Mouse (Mus musculus) stomach, postnatal 0 days (tissue): ENCODE results near the gene Bhlhe40. TPM values are rescaled to one million over a fixed set of nuclear protein-coding genes. Genes with fewer than 3 reads are reported as not detected.

Source experiments
- ATAC-seq: fragments of 200-750 bp; cut with Nextera tagmentation; 2 replicates; pipeline ENCODE4 v1.8.0; 2017; ENCODE audit not compliant: low FRiP score, low TSS enrichment
- DNase-seq: peaks from one replicate; pipeline ENCODE4 v3.0.0-alpha.2; 2016; ENCODE audit warnings: low spot score
- H3K27ac ChIP-seq: fragments of 300-500 bp; sonication (generic); replicated peaks from 2 replicates; pipeline ENCODE4 v1.5.1; 2014; ENCODE audit warnings: mild to moderate bottlenecking, control low read depth
- H3K27me3 ChIP-seq: fragments of 300-500 bp; sonication (generic); 2 replicates; pipeline ENCODE4 v1.6.1; 2014; ENCODE audit warnings: low read length; ENCODE audit not compliant: control insufficient read depth, insufficient read depth
- H3K36me3 ChIP-seq: fragments of 300-500 bp; sonication (generic); 2 replicates; pipeline ENCODE4 v1.6.1; 2014; ENCODE audit warnings: low read length, mixed read lengths; ENCODE audit not compliant: control insufficient read depth, insufficient read depth
- H3K4me1 ChIP-seq: fragments of 300-500 bp; sonication (generic); replicated peaks from 2 replicates; pipeline ENCODE4 v1.6.1; 2014; ENCODE audit warnings: antibody characterized with exemption; ENCODE audit not compliant: control insufficient read depth, insufficient read depth
- H3K4me2 ChIP-seq: fragments of 300-500 bp; sonication (generic); replicated peaks from 2 replicates; pipeline ENCODE4 v1.6.1; 2014; ENCODE audit warnings: low read depth, mild to moderate bottlenecking, control low read depth, moderate library complexity
- H3K4me3 ChIP-seq: fragments of 300-500 bp; sonication (generic); 2 replicates; pipeline ENCODE4 v1.5.1; 2014; ENCODE audit warnings: low read depth, low read length, control low read depth
- H3K9ac ChIP-seq: fragments of 300-500 bp; sonication (generic); 2 replicates; pipeline ENCODE4 v1.6.1; 2014; ENCODE audit warnings: mild to moderate bottlenecking, low read length, control low read depth, mixed read lengths
- H3K9me3 ChIP-seq: fragments of 300-500 bp; sonication (generic); 2 replicates; pipeline ENCODE4 v1.6.1; 2016; ENCODE audit warnings: low read length; ENCODE audit not compliant: control insufficient read depth
- CTCF ChIP-seq: IDR thresholded peaks from 2 replicates; pipeline ENCODE4 v1.5.1; 2016; ENCODE audit warnings: antibody characterized with exemption, low read depth, mild to moderate bottlenecking, moderate library complexity
- EP300 ChIP-seq: optimal IDR thresholded peaks from 2 replicates; pipeline ENCODE3; 2016; ENCODE audit warnings: antibody characterized with exemption
- WGBS: fragments of 180-500 bp; shearing (Covaris S2); extraction: QIAGEN DNeasy Blood & Tissue Kit; methylation state at CpG from one replicate; pipeline ENCODE4 v1.1.7; 2014; 5-methylcytosine and 5-hydroxymethylcytosine counted together
- polyA plus RNA-seq: library from polyadenylated mRNA; unstranded; fragments of >200 nt; fragmentation: Nextera tagmentation; extraction: Ambion mirVana; gene quantifications from 2 replicates; pipeline ENCODE4 v1.2.1, GENCODE M21; 2015

Bhlhe40 gene
- polyA plus RNA-seq, 1 experiment from 2014 or later = 28.7 TPM

GRCm38 (mm10) chr6:108680503-108680902 lies 20.1 kb downstream of the Bhlhe40 start:
- H3K27ac ChIP-seq = no peak overlapping the region
- DNase-seq (no peak), ATAC-seq (no peak)
- H3K9me3 ChIP-seq = no peaks in the 10 kb centered on the region
- H3K27me3 ChIP-seq = no peaks in the 10 kb centered on the region
- no peak overlapping the region for H3K4me2 ChIP-seq
- H3K36me3 ChIP-seq = no peaks in the 10 kb centered on the region
- no peaks in the 10 kb centered on the region for H3K4me1 ChIP-seq
- no peak overlapping the region for H3K4me3 ChIP-seq
- WGBS = 82% methylated on average over 7 of the region's 7 CpGs
- TF ChIP-seq CTCF (no peak), EP300 (no peak)
- H3K9ac ChIP-seq = no peak overlapping the region

DNA sequence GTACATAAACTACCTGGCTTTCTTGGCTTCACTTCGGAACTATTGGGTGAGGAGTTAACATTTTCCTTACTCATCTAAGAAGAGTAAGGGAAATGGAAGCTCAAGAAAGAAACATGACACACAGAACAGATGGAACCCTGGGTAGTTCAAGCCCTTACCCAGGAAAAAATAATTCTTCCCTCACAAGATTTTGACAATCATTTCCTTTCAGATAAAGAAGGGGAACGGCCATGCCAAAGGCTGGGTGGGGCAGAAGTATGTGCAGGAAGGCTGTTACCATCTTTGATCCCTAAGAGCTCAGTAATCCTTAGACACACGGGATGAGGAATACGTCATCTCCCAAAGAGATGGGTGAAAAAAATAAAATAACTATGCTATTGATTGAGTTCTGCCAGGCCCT lies 20.7 kb downstream of the Bhlhe40 start:
- Histone ChIP-seq H3K9ac (no peak overlapping the region), H3K36me3 (no peaks in the 10 kb centered on the region), H3K4me1 (no peaks in the 10 kb centered on the region), H3K27me3 (no peaks in the 10 kb centered on the region), H3K27ac (no peak overlapping the region), H3K4me3 (no peak overlapping the region), H3K4me2 (no peak overlapping the region), H3K9me3 (no peaks in the 10 kb centered on the region)
- 54% methylated on average over 4 of the region's 4 CpGs for WGBS
- no peak for DNase-seq
- TF ChIP-seq EP300 = no peak
- no peak for TF ChIP-seq CTCF
- ATAC-seq = no peak

- DNase-seq = no peak
- Histone ChIP-seq H3K36me3 (no peaks in the 10 kb centered on the region), H3K9ac (no peak overlapping the region), H3K4me1 (no peaks in the 10 kb centered on the region), H3K27ac (no peak overlapping the region), H3K27me3 (no peaks in the 10 kb centered on the region), H3K9me3 (no peaks in the 10 kb centered on the region), H3K4me3 (no peak overlapping the region), H3K4me2 (no peak overlapping the region)
- TF ChIP-seq EP300 = no peak
- no peak for TF ChIP-seq CTCF
- ATAC-seq = no peak
- 67% methylated on average over 1 of the region's 1 CpGs for WGBS
Observed at GRCm38 (mm10) chr6:108683140-108683539, 22.7 kb downstream of the Bhlhe40 start.

- 53% methylated on average over 5 of the region's 5 CpGs for WGBS
- Histone ChIP-seq H3K9me3 (no peaks in the 10 kb centered on the region), H3K4me2 (no peak overlapping the region), H3K27me3 (no peaks in the 10 kb centered on the region), H3K4me1 (no peaks in the 10 kb centered on the region), H3K4me3 (no peak overlapping the region), H3K36me3 (no peaks in the 10 kb centered on the region), H3K9ac (no peak overlapping the region), H3K27ac (no peak overlapping the region)
- DNase-seq = no peak
- ATAC-seq = no peak
- TF ChIP-seq CTCF (no peak), EP300 (no peak)
Observed at GRCm38 (mm10) chr6:108684430-108684829, 24.0 kb downstream of the Bhlhe40 start.

DNA sequence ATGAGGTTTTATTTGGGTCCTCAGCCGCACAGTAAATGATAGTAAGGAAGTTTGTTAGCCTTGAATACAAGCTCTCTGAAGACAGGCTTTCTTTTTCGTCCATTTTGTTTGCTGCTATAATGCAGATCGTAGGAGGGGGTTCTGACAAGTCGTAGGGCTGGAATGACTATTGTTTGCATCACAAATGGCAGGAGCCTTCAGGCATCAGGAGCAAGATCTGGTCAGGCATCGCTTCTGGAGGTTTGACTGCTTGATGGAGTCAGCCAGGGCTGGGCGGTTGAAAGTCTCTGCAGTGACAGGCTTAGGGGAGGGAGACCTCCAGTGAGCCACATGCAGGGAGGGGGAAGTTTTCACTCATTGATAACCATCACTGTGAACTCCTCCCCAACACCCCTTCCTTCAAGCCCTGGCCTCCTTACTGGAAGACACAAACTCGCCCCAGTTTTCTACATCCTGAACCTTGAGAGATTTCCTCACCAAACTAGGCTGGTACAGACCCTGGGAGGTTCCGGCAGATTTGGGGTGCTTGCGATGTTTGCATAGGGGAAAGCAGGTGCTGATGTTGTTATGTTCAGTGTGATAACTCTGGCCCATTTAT lies 25.4 kb downstream of the Bhlhe40 start:
- H3K36me3 ChIP-seq = no peaks in the 10 kb centered on the region
- H3K9me3 ChIP-seq = no peaks in the 10 kb centered on the region
- H3K27ac ChIP-seq = no peak overlapping the region
- H3K4me1 ChIP-seq = no peaks in the 10 kb centered on the region
- ATAC-seq (no peak), DNase-seq (no peak)
- H3K4me3 ChIP-seq = no peak overlapping the region
- no peaks in the 10 kb centered on the region for H3K27me3 ChIP-seq
- TF ChIP-seq CTCF (no peak), EP300 (no peak)
- H3K9ac ChIP-seq = no peak overlapping the region
- WGBS = 68% methylated on average over 9 of the region's 9 CpGs
- no peak overlapping the region for H3K4me2 ChIP-seq

DNA sequence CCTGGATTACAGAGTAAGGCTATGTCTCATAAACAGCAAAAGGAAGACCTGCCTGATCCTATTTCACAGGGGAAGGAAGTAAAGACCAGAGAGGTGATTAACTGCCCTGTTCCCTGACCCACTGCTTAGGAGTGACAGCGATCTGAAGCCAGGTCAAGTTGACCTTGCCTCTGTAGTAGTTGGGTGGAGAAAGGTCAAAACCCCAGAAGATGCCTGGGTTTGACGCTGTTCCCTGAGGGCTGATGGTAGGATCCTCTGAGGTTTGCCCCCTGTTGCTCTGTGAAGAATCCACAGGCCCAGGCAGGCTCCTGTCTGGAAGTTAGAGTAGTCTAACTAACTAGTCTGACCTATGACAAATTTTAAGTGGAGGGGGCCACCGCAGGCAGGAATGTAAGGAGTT lies 26.5 kb downstream of the Bhlhe40 start:
- H3K4me2 ChIP-seq = no peak overlapping the region
- H3K27ac ChIP-seq = no peak overlapping the region
- H3K4me3 ChIP-seq = no peak overlapping the region
- TF ChIP-seq CTCF = no peak
- TF ChIP-seq EP300 = no peak
- DNase-seq (no peak), ATAC-seq (no peak)
- no peak overlapping the region for H3K9ac ChIP-seq
- no peaks in the 10 kb centered on the region for H3K36me3 ChIP-seq
- H3K4me1 ChIP-seq = no peaks in the 10 kb centered on the region
- H3K9me3 ChIP-seq = no peaks in the 10 kb centered on the region
- H3K27me3 ChIP-seq = no peaks in the 10 kb centered on the region
- WGBS = 82% methylated on average over 3 of the region's 3 CpGs
